Mouse (Mus musculus) G1E (cell line): Measurements from ENCODE around the gene Zfp429.
"Not testable (repeated sequence)": the region's sequence is repeated elsewhere in the genome, so short reads cannot be mapped to it uniquely, and the experiment has no call there.

ENCODE experiments used
- CTCF ChIP-seq: IDR thresholded peaks from 2 replicates; pipeline ENCODE4 v1.5.1; 2012; ENCODE audit warnings: low read depth, low read length, inconsistent platforms, mixed read lengths
- GATA1 ChIP-seq: IDR thresholded peaks from 2 replicates; pipeline ENCODE4 v1.6.1; 2012; ENCODE audit warnings: borderline replicate concordance, low read length, inconsistent platforms, mixed read lengths
- GATA2 ChIP-seq: IDR thresholded peaks from 2 replicates; pipeline ENCODE4 v1.6.1; 2012; ENCODE audit warnings: low read depth, low read length, inconsistent platforms, borderline replicate concordance
- POLR2AphosphoS5 ChIP-seq: IDR thresholded peaks from 2 replicates; pipeline ENCODE4 v1.6.1; 2012; ENCODE audit warnings: low read depth, low read length, inconsistent platforms; ENCODE audit not compliant: insufficient replicate concordance
- TAL1 ChIP-seq: conservative IDR thresholded peaks from 2 replicates; pipeline ENCODE4 v1.6.1; 2012; ENCODE audit warnings: low read depth, low read length, inconsistent platforms, mixed read lengths

DNA sequence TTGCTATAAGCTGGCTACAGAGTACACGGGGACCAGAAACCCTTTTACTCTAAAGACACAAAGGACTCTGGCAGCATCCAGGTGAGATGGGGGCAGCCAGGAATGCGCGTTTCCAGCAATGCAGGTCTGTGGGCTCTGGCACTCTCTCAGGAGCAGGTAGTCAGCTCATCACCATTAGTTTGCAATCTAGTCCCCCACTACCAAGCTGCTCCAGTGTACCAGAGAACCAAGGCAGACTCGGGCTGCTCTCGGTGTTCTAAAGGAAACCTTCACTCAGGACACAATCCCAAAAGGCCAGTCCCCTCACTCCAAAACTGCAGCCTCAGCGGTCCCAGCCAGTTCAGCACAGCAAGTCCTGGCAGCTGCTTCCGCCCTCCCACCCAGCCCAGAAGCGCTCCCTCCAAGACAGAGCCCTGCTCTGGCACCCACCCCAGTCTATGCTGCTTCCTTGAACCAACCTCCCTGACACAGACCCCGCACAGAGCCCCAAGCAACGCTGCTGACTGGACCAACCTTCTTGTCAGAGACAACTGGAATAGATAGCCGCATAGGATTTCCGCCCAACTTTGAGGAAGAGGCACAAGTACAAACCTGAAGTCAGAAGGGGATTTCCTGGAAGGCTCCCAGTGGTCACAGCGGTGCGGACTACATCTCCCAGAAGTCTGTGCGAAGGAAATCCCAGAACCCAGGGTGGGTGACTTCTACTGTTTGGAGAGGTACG, at the start of gene Zfp429:
- not testable (repeated sequence) for TF ChIP-seq GATA2, CTCF, TAL1, GATA1, POLR2AphosphoS5
